Mouse (Mus musculus) limb, embryonic 11.5 days (tissue): ENCODE results near the gene Ddx1. TPM values are rescaled to one million over a fixed set of nuclear protein-coding genes. Genes with fewer than 3 reads are reported as not detected.

Experiments
- ATAC-seq: fragments of 200-750 bp; cut with Nextera tagmentation; 2 replicates; pipeline ENCODE4 v1.8.0; 2017; ENCODE audit warnings: low read depth; ENCODE audit not compliant: insufficient number of reproducible peaks, low FRiP score, low TSS enrichment
- DNase-seq: peaks from one replicate; pipeline ENCODE4 v3.0.0-alpha.2; 2015; ENCODE audit warnings: low spot score
- H3K27ac ChIP-seq: fragments of 300-500 bp; sonication (generic); replicated peaks from 2 replicates; pipeline ENCODE4 v1.5.1; 2014; ENCODE audit warnings: low read depth, mild to moderate bottlenecking, low read length
- H3K27me3 ChIP-seq: fragments of 300-500 bp; sonication (generic); 2 replicates; pipeline ENCODE4 v1.6.1; 2014; ENCODE audit warnings: mild to moderate bottlenecking, low read length, mixed read lengths; ENCODE audit not compliant: control insufficient read depth, insufficient read depth
- H3K36me3 ChIP-seq: fragments of 300-500 bp; sonication (generic); 2 replicates; pipeline ENCODE4 v1.6.1; 2014; ENCODE audit warnings: mild to moderate bottlenecking, low read length, moderate library complexity, mixed read lengths; ENCODE audit not compliant: control insufficient read depth, insufficient read depth
- H3K4me1 ChIP-seq: fragments of 300-500 bp; sonication (generic); 2 replicates; pipeline ENCODE4 v1.6.1; 2014; ENCODE audit warnings: low read length, mixed read lengths; ENCODE audit not compliant: control insufficient read depth, insufficient read depth
- H3K4me2 ChIP-seq: fragments of 300-500 bp; sonication (generic); 2 replicates; pipeline ENCODE4 v1.6.1; 2014; ENCODE audit warnings: low read depth, mild to moderate bottlenecking, moderate library complexity; ENCODE audit not compliant: severe bottlenecking
- H3K4me3 ChIP-seq: fragments of 300-500 bp; sonication (generic); 2 replicates; pipeline ENCODE4 v1.5.1; 2014; ENCODE audit warnings: low read depth, low read length
- H3K9ac ChIP-seq: fragments of 300-500 bp; sonication (generic); 2 replicates; pipeline ENCODE4 v1.6.1; 2014; ENCODE audit warnings: mild to moderate bottlenecking, low read length
- H3K9me3 ChIP-seq: fragments of 300-500 bp; sonication (generic); 2 replicates; pipeline ENCODE4 v1.6.1; 2016; ENCODE audit warnings: low read length; ENCODE audit not compliant: control insufficient read depth
- WGBS: fragments of 180-500 bp; shearing (Covaris S2); extraction: QIAGEN DNeasy Blood & Tissue Kit; methylation state at CpG from one replicate; pipeline ENCODE4 v1.1.7; 2014; 5-methylcytosine and 5-hydroxymethylcytosine counted together
- polyA plus RNA-seq: library from polyadenylated mRNA; unstranded; fragments of >200 nt; fragmentation: Nextera tagmentation; extraction: Ambion mirVana; gene quantifications from 2 replicates; pipeline ENCODE4 v1.2.1, GENCODE M21; 2014

Gene Ddx1
- 193 and 203 TPM in 2 replicates for polyA plus RNA-seq

GRCm38 (mm10) chr12:13248691-13249572 lies at the start of gene Ddx1:
Gene Ddx1 (minus strand): TSS chr12:13249213.
- WGBS: 3% methylated on average over 58 of the region's 59 CpGs
- H3K27me3 ChIP-seq: no peaks in the 10 kb centered on the region

GRCm38 (mm10) chr12:13293421-13293881 lies 44.4 kb upstream of the Ddx1 start:
- no peaks in the 10 kb centered on the region for H3K36me3 ChIP-seq
- ATAC-seq: peak; percentile 80; the same call in 1 of the 2 replicates
- DNase-seq: peak; percentile 52
- H3K27me3 ChIP-seq: no peaks in the 10 kb centered on the region
- 31% methylated on average over 3 of the region's 3 CpGs for WGBS
- H3K9me3 ChIP-seq: no peaks in the 10 kb centered on the region
- H3K4me1 ChIP-seq: no peaks in the 10 kb centered on the region; the same call in 1 of the 2 replicates
- H3K9ac ChIP-seq: no peak overlapping the region
- no peak overlapping the region for H3K4me2 ChIP-seq
- no peak overlapping the region for H3K4me3 ChIP-seq
- H3K27ac ChIP-seq: no peak overlapping the region

More at GRCm38 (mm10) chr12:13248691-13249572, at the start of gene Ddx1:
- peak within 1 kb of the TSS; percentile 54 for H3K4me2 ChIP-seq
- no peaks in the 10 kb centered on the region for H3K4me1 ChIP-seq
- peak within 1 kb of the TSS; percentile 84 for H3K27ac ChIP-seq
- DNase-seq (peak; percentile 89), ATAC-seq (peak; percentile 81)
- peak within 1 kb of the TSS; percentile 94 for H3K4me3 ChIP-seq
- peak within 1 kb of the TSS; percentile 98 for H3K9ac ChIP-seq
- no peaks in the 10 kb centered on the region; the same call in 1 of the 2 replicates for H3K36me3 ChIP-seq
- H3K9me3 ChIP-seq: no peaks in the 10 kb centered on the region

GRCm38 (mm10) chr12:13291453-13291852 lies 42.4 kb upstream of the Ddx1 start:
- no peak for ATAC-seq
- 87% methylated on average over 2 of the region's 2 CpGs for WGBS
- Histone ChIP-seq H3K27ac (no peak overlapping the region), H3K4me1 (no peaks in the 10 kb centered on the region; the same call in 1 of the 2 replicates), H3K9me3 (no peaks in the 10 kb centered on the region), H3K36me3 (no peaks in the 10 kb centered on the region), H3K4me3 (no peak overlapping the region), H3K4me2 (no peak overlapping the region), H3K27me3 (no peaks in the 10 kb centered on the region), H3K9ac (no peak overlapping the region)
- no peak for DNase-seq

- H3K4me3 ChIP-seq: peak overlapping the region; percentile 72
- whole genome bisulfite sequencing: 55% methylated on average over 16 of the region's 16 CpGs
- peak overlapping the region; percentile 66 for H3K4me2 ChIP-seq
- no peaks in the 10 kb centered on the region for H3K36me3 ChIP-seq
- peak overlapping the region; percentile 64 for H3K9ac ChIP-seq
- H3K9me3 ChIP-seq: no peaks in the 10 kb centered on the region
- no peaks in the 10 kb centered on the region for H3K27me3 ChIP-seq
- ATAC-seq (no peak), DNase-seq (no peak)
- H3K27ac ChIP-seq: no peak overlapping the region
- H3K4me1 ChIP-seq: peaks cover 3% of the 10 kb centered on the region; the same call in 1 of the 2 replicates
These were observed 20.8 kb upstream of the Ddx1 start for GRCm38 (mm10) chr12:13269570-13270390.

- no peak within 1 kb of the TSS for H3K27ac ChIP-seq
- ATAC-seq (peak; percentile 90), DNase-seq (peak; percentile 92)
- H3K4me3 ChIP-seq: peak within 1 kb of the TSS; percentile 72
- 5% methylated on average over 38 of the region's 38 CpGs for WGBS
- H3K4me1 ChIP-seq: peaks cover 3% of the 10 kb centered on the region; the same call in 1 of the 2 replicates
- no peaks in the 10 kb centered on the region for H3K36me3 ChIP-seq
- no peaks in the 10 kb centered on the region for H3K27me3 ChIP-seq
- H3K9ac ChIP-seq: peak within 1 kb of the TSS; percentile 64
- peak within 1 kb of the TSS; percentile 66 for H3K4me2 ChIP-seq
- no peaks in the 10 kb centered on the region for H3K9me3 ChIP-seq
These were observed 19.9 kb upstream of the Ddx1 start, which contains the start of gene Nbas for GRCm38 (mm10) chr12:13268826-13269449. Gene Nbas (plus strand): TSS chr12:13269133.

- no peak overlapping the region for H3K9ac ChIP-seq
- peak; percentile 45; the same call in 1 of the 2 replicates for ATAC-seq
- H3K36me3 ChIP-seq: no peaks in the 10 kb centered on the region
- peaks cover 3% of the 10 kb centered on the region; the same call in 1 of the 2 replicates for H3K4me1 ChIP-seq
- no peak overlapping the region for H3K27ac ChIP-seq
- H3K27me3 ChIP-seq: no peaks in the 10 kb centered on the region
- H3K4me2 ChIP-seq: peak overlapping the region; percentile 66; the same call in 1 of the 2 replicates
- peak overlapping the region; percentile 72; the same call in 1 of the 2 replicates for H3K4me3 ChIP-seq
- no peak for DNase-seq
- H3K9me3 ChIP-seq: no peaks in the 10 kb centered on the region
- WGBS: 55% methylated on average over 3 of the region's 3 CpGs
These were observed 19.4 kb upstream of the Ddx1 start for GRCm38 (mm10) chr12:13268412-13268811.

- H3K27ac ChIP-seq: no peak overlapping the region
- H3K4me3 ChIP-seq: no peak overlapping the region
- DNase-seq: no peak
- H3K9me3 ChIP-seq: no peaks in the 10 kb centered on the region
- H3K9ac ChIP-seq: no peak overlapping the region
- WGBS: 65% methylated on average over 2 of the region's 2 CpGs
- H3K4me2 ChIP-seq: no peak overlapping the region
- no peaks in the 10 kb centered on the region for H3K36me3 ChIP-seq
- no peak for ATAC-seq
- H3K27me3 ChIP-seq: no peaks in the 10 kb centered on the region
- H3K4me1 ChIP-seq: no peaks in the 10 kb centered on the region
These were observed 6.7 kb upstream of the Ddx1 start for GRCm38 (mm10) chr12:13255701-13256100.
